Mouse (Mus musculus) myocyte (in vitro differentiated cells): ENCODE data around the gene Cuedc2.

ENCODE experiments used
- E2F4 ChIP-seq: IDR thresholded peaks from one replicate; pipeline ENCODE4 v1.6.1; 2011; ENCODE audit warnings: mild to moderate bottlenecking, control low read depth, moderate library complexity; ENCODE audit not compliant: insufficient read depth
- MAX ChIP-seq: IDR thresholded peaks from one replicate; pipeline ENCODE4 v1.6.1; 2011; ENCODE audit warnings: low read depth, mild to moderate bottlenecking, control low read depth
- POLR2A ChIP-seq: IDR thresholded peaks from one replicate; pipeline ENCODE4 v1.6.1; 2011; ENCODE audit warnings: low read depth, mild to moderate bottlenecking, control low read depth, moderate library complexity; ENCODE audit not compliant: insufficient read length
- POLR2AphosphoS2 ChIP-seq: IDR thresholded peaks from one replicate; pipeline ENCODE4 v1.6.1; 2011; ENCODE audit warnings: low read depth, control low read depth; ENCODE audit not compliant: insufficient read length
- REST ChIP-seq: IDR thresholded peaks from one replicate; pipeline ENCODE4 v1.6.1; 2011; ENCODE audit warnings: mild to moderate bottlenecking, control low read depth, moderate library complexity; ENCODE audit not compliant: insufficient read depth, insufficient read length
- TCF12 ChIP-seq: IDR thresholded peaks from one replicate; pipeline ENCODE4 v1.6.1; 2011; ENCODE audit warnings: mild to moderate bottlenecking, control low read depth; ENCODE audit not compliant: poor library complexity, insufficient read depth, severe bottlenecking
- USF1 ChIP-seq: IDR thresholded peaks from one replicate; pipeline ENCODE4 v1.6.1; 2011; ENCODE audit warnings: low read depth, mild to moderate bottlenecking, control low read depth, moderate library complexity

DNA sequence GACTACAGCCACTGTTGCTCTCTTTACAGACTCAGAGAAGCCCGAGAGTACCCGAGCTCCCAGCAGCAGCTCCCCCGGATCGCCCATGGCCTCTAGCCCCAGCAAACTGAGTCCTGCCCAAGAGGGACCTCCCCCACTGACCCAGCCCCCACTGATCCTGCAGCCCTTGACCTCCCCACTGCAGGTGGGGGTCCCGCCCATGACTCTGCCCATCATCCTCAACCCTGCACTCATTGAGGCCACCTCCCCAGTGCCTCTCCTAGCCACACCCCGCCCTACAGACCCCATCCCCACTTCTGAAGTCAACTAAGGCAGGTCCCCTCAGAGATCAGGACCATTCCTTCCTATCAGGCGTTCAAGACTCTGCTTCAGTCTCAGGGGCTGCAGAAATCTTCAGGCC lies 52.9 kb downstream of the Cuedc2 start:
- no peak for TF ChIP-seq POLR2A
- TF ChIP-seq TCF12, result no peak
- TF ChIP-seq USF1, result no peak
- TF ChIP-seq MAX, result no peak
- no peak for TF ChIP-seq POLR2AphosphoS2
- no peak for TF ChIP-seq REST
- TF ChIP-seq E2F4, result no peak
